Mouse (Mus musculus) ZHBTc4 (cell line): Measurements from ENCODE around the gene Kcnq2.

Experiments
- DNase-seq: peaks from one replicate; pipeline ENCODE4 v3.0.0-alpha.2; 2011; ENCODE audit warnings: low read depth, low spot score

The Kcnq2 gene

DNA sequence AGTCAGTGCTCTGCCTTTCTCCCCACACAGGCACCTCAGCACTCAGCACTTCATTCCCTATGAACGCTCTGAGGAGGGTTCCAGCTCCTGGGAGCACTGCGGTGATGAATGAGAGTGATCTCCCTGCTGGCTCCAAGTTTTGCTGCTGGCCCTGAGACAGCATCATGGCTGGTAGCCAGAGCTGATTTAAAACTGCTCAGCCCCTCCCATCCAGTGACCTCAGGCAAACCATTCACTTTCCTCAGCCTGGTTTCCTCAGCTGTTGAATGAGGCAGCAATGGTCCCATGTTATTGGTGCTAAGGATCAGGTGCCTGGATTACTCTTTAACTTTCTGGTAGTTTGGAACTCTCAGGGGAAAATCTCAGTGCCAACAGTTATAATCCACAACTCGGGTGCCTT lies 91.7 kb downstream of the Kcnq2 start, which contains the start of gene Chrna4:
Gene Chrna4 (minus strand): TSS at position 110 of the 400 bp plus-strand sequence.
- no peak for DNase-seq

DNA sequence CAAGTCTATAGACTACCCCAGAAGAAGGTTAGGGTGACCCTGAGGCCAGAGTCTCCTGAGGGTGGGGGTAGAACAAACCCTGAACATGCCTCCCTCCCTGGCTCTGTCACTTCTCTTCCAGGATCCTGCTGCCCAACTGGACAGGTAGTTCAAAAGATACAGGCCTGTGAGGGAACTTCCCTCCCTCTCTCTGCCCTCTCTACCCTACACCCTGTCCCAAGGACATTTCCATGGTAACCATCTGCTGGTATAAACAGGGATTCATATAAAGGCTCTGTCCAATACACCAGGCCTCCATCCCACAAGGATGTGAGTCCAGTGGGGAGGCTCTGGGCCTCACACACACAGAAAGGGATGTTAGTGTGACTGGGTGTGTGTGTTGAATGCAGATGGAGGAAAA lies 92.7 kb downstream of the Kcnq2 start:
- peak; percentile 20 for DNase-seq

DNA sequence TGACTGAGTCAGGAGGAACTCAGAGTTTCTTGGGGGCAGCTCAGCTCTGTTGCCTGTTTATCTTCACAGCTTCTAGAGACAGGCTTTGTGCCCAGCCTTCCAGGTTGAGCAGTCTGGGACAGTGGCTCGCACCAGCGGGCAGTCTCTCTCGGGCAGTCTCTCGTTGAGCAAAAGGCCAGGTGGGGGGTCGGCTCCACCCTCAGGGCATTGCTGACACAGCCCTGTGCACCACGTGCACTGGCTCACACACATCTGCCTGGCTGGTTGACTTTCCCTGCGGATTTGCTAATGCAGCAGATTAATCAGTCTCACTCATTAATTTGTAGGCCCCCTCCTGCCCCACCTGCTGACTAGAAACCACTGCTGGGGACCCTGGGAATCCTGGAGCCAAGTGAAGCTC lies 93.2 kb downstream of the Kcnq2 start:
- DNase-seq = peak; percentile 18

GRCm38 (mm10) chr2:181039356-181039680 lies 95.8 kb downstream of the Kcnq2 start:
- no peak for DNase-seq

GRCm38 (mm10) chr2:181038644-181039355 lies 96.3 kb downstream of the Kcnq2 start:
- DNase-seq = peak; percentile 54

GRCm38 (mm10) chr2:181036561-181036960 lies 98.5 kb downstream of the Kcnq2 start:
- DNase-seq = peak; percentile 53

- no peak for DNase-seq
Measured at GRCm38 (mm10) chr2:181035186-181035585, 99.9 kb downstream of the Kcnq2 start.

- no peak for DNase-seq
Measured at GRCm38 (mm10) chr2:181033310-181033709, 101.8 kb downstream of the Kcnq2 start.

- DNase-seq = no peak
Measured at GRCm38 (mm10) chr2:181032407-181032806, 102.7 kb downstream of the Kcnq2 start.

- DNase-seq = no peak
Measured at GRCm38 (mm10) chr2:181031406-181031934, 103.6 kb downstream of the Kcnq2 start.
